Mouse (Mus musculus): Measurements from ENCODE around the gene Ptprg. TPM values are rescaled to one million over a fixed set of nuclear protein-coding genes. Genes with fewer than 3 reads are reported as not detected.

Ptprg gene
- total RNA-seq, 2 experiments from 2014 or later: 68.4 to 72.7 TPM

DNA sequence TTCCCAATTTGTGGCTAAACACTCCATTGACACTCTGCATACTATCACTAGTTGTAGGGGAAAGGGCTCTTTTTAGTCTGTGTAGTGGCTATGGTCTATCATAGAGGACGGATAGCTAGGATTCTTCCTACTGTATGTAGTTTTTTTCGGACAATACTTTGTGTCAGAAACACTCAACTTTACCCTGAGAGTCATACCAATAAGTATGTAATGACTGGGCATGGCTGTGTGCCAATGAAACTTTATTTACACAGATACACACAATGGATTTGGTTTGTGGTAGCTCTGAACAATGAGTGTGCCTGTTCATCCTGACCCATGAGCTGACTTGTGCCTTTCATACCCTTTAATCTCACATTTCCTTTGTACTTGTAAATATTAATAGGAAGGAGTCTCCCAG, 127.3 kb downstream of the Ptprg start:
- DNase-seq (ENCODE audit: low spot score in 2 of 2): no peak

DNA sequence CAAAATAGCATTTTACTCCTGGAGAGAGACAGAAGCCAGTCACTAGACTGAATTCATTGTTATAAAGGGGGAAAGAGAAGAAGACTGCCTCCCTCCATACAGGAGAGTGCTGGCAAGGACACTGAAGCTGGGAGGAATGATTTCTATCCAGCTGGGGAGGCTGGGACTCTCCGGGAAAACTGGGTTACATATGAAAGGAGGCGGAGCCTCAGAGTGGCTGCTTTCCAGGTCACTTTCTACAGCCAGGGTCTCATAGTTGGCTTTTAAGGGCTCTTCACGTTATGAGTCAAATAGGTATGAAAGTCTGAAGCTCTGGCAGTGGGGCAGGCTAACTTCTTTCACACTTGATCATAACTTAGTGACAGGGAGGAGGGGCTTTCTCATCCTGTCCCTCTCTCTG, 129.1 kb downstream of the Ptprg start:
- DNase-seq (ENCODE audit: low spot score in 2 of 2): no peak

DNA sequence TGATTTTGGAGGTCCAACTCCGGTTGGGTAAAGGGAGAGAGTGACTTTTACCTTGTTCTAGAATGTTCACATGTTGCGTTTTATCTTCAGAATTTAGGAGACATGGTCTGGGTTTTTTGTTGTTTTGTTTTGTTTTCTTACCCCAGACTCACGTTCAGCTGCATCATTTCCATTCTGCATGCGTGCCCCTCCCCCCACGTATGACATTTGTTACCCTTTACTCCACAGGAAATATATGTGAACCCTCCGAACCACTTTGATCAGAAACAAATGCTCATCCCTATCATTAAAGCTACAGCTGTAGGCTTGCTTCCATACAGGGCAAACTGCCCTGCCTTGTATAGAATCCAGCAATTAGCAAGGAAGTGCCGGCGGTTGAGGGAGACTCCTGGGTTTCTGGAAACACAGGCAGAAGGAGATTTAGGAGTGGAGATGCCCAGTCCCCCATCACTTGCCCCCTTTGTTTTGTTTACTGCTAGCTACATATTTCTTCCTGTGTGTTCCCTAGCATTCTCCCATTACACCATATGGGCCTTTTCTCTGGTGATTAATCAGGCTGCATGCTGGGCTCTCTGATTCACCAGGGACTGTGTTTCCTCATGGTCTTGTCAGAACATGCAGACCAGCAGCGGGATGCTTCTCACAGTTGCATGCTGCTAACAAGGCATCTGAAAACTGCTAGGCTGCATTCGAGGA, 130.2 kb downstream of the Ptprg start:
- DNase-seq (ENCODE audit: low spot score in 2 of 2): no peak

DNA sequence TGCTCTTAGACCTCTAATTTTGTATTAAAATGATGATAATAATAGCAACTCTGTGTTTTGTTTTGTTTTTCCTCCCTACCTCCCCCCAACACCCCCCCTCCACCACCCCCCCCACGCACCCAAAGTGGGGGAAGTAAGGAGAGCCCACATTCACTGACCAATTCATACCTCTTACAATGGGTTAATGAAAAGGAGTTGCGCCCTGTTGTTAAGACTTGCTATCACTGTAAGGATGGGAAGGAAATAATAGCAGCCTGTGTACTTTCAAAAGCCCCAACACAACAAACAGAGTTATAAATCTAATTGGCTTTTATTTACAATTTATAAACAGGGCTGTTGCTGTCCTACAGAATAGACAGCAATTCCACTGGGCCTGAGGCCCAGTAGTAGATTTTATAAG, 130.8 kb downstream of the Ptprg start:
- DNase-seq (ENCODE audit: low spot score in 2 of 2): no peak

DNA sequence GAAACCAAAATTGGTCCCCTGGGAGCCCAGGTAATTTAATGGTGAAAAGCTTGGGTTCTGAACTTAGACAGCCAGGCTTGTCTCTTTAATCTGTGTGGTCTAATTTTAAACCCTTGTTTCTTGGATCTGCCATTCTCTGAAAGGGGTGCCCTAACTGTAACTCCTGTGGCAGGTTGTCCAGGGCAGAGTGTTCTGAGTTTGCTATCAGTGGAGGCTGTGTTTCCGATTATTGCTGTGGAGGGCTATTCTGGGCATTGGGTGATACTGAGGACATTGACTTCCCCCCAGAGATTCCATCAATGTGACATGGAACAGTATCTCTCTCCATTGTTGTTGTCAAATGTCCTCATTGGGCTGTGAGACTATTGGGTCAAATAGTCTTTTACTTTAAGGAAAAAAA, 134.2 kb downstream of the Ptprg start:
- no peak for DNase-seq (ENCODE audit: low spot score in 2 of 2)

DNA sequence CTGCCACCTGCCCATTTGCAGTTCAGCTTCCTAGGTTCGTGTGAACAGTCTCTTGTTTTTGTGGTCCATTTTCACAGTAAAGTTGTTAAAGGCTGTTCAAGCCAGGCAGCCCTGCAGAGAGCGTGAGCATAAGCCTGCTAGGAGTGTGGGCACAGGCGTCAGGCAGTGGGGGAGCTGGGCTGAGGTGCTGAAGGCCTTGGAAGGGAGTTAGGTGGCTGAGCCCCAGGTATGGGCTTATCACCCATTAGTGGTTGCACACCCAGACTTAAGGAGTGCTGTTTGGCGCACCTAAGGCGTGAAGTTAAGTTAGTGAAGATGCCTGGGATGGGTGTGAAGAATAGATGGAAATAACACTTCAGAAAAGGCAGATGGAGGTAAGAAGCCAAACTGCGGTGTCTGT, 134.8 kb downstream of the Ptprg start:
- peak; percentile 15 to 21 for DNase-seq (ENCODE audit: low spot score in 2 of 2)

DNA sequence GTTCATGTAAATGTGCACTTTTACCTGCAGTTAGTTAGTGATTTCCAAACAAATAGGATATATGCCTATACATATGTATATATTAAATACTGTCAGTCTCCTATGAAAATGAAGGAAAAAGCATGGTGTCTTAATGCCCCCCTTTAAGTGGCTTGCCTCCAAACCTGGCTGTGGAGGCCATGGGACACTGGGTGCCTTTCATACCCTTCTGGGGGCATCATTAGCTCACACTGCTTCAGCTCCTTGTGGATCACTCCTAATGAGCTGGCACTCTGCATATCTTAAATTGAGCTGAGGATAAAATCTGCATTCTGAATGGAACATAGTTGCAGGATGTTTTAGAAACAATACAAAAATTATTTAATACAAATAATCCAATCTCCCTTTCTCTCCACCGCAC, 136.7 kb downstream of the Ptprg start:
- no peak for DNase-seq (ENCODE audit: low spot score in 2 of 2)

DNA sequence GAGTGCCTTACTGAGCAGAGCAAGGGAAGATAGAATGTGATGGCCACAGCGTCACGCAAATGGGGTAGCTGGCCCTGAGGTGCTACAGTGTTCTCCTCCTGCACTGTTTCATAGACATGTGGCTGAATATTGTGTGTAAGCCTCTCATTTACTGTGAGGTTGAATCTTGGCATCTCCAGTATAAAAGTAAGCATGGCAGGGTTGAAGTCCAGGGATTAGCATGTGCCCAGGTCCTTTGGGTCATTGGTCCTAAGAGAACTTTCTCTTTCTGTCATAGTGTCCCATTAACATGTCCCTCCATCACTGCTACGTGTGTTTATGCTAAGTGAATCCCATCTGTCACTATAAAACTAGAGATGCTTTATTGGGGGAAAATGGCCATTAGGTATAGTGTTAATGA, 138.2 kb downstream of the Ptprg start:
- no peak for DNase-seq (ENCODE audit: low spot score in 2 of 2)

DNA sequence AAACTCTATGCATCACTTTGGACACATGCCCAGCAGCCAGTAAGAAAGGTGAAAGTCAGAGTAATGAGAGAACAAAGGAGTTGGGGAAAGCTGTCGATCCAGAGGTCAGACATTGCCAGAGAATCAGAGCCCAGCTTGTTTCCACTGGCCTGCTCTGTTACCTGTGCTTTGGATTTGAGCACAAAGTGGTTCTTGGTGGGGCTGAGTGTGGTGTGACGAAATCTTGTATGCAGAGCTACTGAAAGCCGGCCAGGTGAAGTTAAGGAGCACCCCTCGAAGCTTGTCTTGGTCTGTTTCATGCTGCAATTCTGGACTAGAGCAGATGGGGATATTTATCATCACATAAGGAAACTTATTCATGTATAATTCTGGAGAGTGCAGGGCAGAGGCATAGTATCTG, 145.5 kb downstream of the Ptprg start:
- DNase-seq (ENCODE audit: low spot score in 2 of 2): no peak

DNA sequence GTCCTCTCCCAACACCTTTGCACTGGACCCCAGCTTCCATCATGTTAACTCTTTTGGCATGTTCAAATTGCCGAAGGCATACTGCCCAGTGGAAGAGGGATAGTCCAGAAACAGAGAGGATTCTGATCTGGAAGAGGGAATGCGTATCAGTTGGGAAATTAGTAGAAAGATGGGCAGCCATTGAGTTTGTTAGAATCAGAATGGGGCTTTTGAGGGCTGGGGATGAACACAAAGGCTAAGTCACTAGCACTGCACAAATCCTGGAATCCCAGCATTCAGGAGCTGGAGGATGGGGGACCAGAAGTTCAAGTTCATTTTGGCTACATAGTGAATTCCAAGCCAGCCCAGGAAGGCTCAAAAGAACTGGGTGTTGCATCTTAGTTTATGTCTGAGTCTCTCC, 146.3 kb downstream of the Ptprg start:
- no peak for DNase-seq (ENCODE audit: low spot score in 2 of 2)

DNA sequence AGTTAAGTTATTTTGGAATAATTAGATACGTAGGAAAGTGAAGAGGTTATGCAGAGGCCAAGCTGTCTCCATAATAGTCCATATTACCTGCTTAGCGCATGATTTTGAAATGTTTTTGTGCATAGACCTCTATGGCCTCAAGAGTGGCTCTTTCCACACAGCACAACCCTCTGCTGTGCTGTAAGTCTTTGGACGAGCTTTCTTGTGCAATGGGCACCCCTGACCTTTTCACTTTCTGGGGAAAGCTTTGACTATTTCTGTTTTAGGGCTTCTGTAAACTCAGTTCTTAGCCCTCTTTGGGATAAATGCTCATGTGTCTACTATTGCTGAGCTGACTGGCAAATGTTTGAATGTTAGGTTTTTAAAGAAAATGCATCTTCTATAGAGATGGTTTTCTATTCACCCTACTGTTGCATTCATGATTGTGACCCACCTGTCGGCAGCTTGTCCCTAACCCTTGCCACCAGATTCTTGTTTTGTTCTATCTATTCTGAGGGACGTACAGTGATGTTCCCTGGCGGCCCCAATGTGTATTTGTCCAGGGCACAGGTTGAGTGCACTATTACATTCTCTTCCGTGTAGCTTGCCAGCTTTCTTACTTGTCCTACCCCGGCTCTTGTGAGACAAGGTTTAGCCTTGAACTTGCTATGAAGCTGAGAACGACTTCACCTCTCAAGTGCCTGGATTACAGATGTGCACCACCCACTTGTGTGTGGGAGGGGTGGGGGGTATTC, 148.4 kb downstream of the Ptprg start:
- DNase-seq (ENCODE audit: low spot score in 2 of 2): no peak

DNA sequence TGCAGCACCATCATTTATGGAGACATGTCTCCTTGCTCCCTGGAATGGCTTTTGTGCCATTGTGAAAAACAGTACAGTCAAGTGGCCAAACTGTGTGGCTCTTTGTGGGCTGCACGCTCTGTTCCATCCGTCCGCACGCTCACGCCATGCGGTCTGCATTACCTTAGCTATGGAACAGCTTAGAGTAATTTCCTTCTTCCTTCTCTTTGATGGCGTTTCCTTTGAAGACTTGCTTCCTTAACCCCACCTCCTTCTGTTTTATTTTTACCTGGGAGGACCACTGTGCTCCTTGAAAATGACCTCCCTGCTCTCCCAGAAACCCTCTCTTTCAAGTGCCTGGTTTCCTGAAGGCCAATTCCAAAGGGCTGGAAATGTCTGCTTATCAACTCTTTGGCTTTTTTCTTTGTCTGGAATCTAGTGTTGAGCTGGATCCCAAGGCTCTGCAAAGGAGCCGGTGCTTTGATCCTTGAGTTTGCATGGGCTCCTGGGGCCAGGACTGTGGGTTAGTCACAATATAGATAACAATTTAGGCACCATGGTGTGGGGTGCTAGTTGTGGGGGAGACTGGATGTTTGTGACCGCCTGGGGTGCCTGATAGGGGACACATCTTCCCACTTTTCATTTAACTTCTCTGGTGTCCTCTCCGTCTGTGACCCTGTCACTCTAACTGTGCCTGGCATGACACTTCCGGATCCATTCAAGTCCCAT, 149.6 kb downstream of the Ptprg start:
- DNase-seq (ENCODE audit: low spot score in 2 of 2): no peak

DNA sequence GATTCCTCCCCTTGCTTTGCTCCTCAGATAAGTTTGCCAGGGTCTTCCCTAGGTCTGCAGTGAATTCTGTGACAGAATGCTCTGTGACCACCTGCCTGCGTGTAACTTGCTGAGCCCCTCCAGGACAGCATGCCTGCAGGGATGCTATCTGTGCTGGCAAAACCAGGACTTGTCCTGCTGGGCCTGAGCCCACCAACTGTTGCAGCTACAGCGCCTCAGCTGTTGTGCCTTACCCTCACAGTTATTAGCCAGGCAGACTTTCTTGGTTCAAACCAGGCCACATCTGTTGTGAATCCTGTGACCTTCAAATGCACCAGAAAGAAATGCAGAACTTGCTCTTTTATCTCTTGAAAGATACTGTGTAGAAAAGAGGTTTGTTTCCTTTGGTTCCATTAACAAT, 151.5 kb downstream of the Ptprg start:
- no peak for DNase-seq (ENCODE audit: low spot score in 2 of 2)

DNA sequence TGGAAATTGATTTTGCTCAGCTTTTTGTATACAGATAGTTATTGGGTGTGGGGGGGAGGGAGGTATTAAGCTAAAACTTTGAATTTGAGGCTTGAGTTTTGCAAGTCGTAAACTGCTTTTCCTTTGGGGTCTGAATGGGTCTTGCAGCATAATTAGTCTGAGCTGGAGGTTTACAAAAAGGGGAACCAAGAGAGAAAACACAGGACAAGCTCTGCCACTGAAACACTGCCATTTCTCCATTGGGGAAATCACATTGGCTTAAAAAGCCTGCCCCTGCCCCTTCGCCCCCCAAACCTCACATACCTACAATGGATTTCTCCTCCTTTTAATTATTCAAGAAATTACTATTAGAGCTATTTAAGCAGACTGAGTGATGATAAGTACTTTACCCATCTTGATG, 156.0 kb downstream of the Ptprg start:
- no peak for DNase-seq (ENCODE audit: low spot score in 2 of 2)

DNA sequence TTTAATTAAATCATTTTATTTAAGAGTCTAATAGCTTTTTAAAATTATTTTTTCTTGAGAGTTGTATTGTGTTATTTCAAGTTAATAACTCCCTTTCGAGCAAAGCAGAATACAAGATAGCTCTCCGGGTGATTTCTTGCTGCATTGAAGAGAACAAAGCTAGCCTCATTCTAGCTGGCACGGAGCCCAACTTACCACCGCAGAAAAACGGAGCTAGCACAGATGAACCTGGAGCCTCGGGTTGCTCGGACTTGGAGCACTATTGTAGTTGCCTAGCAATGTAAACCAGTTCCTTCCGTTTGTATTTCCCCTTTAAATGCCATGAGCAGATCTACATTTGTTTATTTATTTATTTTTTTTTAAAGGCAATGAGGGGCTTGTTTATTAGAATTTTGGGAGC, 156.5 kb downstream of the Ptprg start:
- DNase-seq (ENCODE audit: low spot score in 2 of 2): peak in 1 of 2 experiments; percentile 11

DNA sequence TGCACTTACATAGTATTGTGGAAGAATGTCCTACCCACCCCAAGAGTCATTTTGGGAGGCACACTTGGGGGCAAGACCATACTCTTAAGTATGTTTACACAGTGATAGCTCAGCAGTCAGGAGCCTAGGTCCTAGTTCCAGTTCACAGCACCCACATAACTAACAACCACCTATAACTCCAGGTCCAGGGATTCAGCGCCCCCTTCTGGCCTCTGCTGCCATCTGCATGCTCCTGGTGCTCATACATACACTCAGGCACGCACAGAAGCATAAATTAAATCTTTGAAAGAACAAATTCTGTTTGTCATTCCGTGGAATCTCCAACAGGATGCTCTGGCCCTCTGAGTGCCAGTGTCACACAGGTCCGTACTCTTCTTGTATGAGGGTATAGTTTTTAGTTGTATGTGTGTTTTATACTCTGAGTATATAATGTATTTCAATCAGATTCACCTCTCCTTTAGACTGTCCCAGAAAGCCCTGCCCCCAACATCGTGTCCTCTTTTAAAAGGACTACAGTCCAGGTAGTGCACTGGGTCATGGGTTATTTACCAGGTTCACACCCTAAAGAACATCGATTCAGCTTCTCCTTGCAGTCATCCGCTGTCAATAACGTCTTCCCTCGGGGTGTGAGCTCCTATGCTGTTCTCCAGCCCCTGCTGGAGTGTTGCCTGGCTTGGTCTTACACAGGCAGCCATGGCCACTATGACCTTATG, 157.2 kb downstream of the Ptprg start:
- DNase-seq (ENCODE audit: low spot score in 2 of 2): no peak

DNA sequence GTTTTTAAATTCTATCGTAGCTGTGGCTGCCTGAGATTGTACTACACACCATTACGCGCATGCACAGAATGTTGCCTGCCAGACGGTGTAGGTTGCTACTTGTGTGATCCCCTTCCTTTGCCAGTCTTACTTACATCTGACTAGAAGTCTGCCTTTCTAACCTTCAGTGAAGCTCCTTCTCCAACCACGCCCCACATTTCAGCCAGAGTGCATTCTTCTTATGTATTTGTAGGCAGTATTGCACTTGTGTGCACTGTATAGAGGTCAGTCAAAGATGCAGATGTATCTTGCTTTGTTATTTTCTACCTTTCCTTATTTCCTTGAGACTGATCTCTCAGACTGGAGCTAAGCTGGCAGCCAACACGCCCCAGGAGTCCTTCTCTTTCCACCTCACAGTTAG, 158.8 kb downstream of the Ptprg start:
- DNase-seq (ENCODE audit: low spot score in 2 of 2): no peak

DNA sequence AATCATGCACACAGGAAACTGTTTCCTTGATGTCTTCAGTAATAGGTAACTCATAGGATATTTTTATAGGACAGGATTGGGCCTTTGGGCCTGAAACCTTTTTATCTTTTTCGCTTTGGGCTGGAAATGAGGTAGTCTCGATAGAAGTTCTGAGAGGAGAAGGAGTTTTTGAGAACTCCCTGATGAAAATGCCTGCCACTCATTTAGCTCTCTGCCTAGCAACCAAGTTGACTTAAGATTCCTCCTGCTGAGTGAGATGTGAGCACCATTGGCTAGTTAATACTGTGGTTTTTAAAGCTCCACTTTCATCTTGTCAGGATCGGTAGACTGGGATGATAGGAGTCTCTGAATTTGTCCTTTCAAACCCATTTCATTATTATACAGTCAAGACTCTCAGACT, 162.9 kb downstream of the Ptprg start:
- no peak for DNase-seq (ENCODE audit: low spot score in 2 of 2)

DNA sequence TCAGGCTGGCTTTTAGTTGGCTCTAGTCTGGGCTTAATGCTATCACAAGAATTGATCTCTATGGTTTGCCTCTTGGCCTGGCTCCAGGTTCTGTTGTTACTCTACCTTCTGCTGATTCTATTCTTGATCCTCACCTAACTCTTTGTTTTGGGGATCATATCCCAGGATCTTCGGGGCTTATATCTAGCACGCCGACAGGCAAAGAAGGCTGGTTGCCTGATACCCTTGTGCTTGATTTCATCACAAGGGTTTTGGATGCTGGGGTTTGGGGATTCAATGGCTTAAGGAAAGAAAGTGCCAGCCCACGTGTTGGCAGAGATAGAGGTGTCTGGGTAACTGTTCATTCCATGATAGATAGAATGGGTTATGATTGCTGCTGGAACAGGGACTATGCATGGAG, 164.9 kb downstream of the Ptprg start:
- no peak for DNase-seq (ENCODE audit: low spot score in 2 of 2)

DNA sequence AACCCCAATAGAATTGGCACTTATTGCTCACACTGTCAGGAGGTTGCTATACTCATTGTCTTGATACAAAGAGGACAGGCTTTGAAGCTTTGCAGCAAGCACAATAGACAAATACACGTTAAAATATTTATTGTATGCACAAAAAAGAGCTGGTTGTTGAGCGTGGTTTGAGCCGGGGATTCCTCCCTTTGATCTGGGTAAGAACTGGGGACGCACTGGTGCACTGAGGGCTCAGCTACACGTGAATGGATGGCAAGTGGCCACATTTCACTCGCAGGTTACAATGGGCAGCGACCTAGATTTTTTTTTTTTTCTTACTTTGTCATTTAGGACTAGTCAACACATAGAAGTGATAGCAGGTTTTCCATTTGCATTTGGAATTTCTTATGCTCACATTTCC, 165.9 kb downstream of the Ptprg start:
- no peak for DNase-seq (ENCODE audit: low spot score in 2 of 2)

DNA sequence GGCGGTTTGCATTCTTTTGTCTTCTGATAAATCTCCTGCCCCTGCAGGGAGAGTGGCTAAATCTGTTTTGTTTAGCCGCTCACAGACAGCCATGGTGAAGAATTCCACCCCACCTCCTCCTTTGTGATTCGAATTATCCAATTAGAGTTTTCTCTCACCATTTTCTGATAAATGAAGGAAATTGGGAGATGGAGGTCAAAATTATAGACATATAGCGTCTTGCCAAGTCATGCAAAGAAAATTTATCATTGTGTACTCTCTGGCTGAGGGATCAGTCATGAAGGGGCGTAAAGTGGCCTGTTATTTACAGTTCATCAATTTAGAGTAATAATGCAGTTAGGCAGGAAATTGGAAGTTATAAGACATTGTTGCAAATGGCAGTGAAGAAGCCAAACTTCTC, 168.8 kb downstream of the Ptprg start:
- DNase-seq (ENCODE audit: low spot score in 2 of 2): no peak

DNA sequence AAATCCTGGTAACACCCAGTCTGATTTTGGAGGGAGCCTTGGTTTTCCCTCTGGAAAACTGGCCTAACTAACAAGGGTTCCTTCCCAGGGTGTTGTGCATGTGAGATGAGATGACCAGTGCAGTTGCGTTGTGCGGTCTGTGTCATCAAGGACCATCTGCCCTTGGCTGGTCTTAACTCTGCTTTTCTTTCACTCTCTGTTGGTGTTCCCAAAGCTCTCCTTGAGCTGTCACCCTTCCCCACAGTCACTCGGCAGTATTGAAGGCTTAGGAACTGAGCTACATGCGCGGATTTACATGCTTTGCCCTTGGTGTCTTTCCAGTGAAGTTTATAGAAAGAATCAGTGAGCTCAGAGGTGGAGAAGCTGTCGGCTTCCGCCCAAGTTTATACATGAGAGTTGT, 170.5 kb downstream of the Ptprg start:
- DNase-seq (ENCODE audit: low spot score in 2 of 2): no peak

Measured in left cerebral cortex, adult 18-20 months (tissue).